Mouse (Mus musculus) frontal cortex, postnatal 14 days (tissue): Measurements from ENCODE around the gene Rcan1.
"Not testable (repeated sequence)": the region's sequence is repeated elsewhere in the genome, so short reads cannot be mapped to it uniquely, and the experiment has no call there.

Experiments used
- DNase-seq, 2 experiments: peaks; one replicate each; pipeline ENCODE4 v3.0.0; 2022; ENCODE audit warnings: low spot score in 2 of 2

Gene Rcan1

GRCm38 (mm10) chr16:92470706-92471105 is at the start of gene Rcan1:
TSS of gene Rcan1 (minus strand) at chr16:92470867.
- DNase-seq, result no peak

- DNase-seq, result no peak
Observed at GRCm38 (mm10) chr16:92519820-92520492, 49.3 kb upstream of the Rcan1 start.

- DNase-seq, result no peak
Observed at GRCm38 (mm10) chr16:92518718-92519117, 48.1 kb upstream of the Rcan1 start.

- DNase-seq, result no peak
Observed at GRCm38 (mm10) chr16:92516139-92516538, 45.5 kb upstream of the Rcan1 start.

- not testable (repeated sequence) for DNase-seq
Observed at GRCm38 (mm10) chr16:92514896-92515295, 44.2 kb upstream of the Rcan1 start.

- no peak for DNase-seq
Observed at GRCm38 (mm10) chr16:92511773-92512391, 41.2 kb upstream of the Rcan1 start.

- no peak for DNase-seq
Observed at GRCm38 (mm10) chr16:92510835-92511772, 40.4 kb upstream of the Rcan1 start.

GRCm38 (mm10) chr16:92507573-92507972 is 36.9 kb upstream of the Rcan1 start:
- no peak for DNase-seq

GRCm38 (mm10) chr16:92503105-92503504 is 32.4 kb upstream of the Rcan1 start:
- DNase-seq, result no peak

- no peak for DNase-seq
Observed at GRCm38 (mm10) chr16:92500534-92500933, 29.9 kb upstream of the Rcan1 start.

GRCm38 (mm10) chr16:92499324-92499723 is 28.7 kb upstream of the Rcan1 start:
- no peak for DNase-seq

- DNase-seq, result no peak
Observed at GRCm38 (mm10) chr16:92498589-92498981, 27.9 kb upstream of the Rcan1 start.

- no peak for DNase-seq
Observed at GRCm38 (mm10) chr16:92497851-92498588, 27.4 kb upstream of the Rcan1 start.

GRCm38 (mm10) chr16:92489356-92489755 is 18.7 kb upstream of the Rcan1 start:
- no peak for DNase-seq

- no peak for DNase-seq
Observed at GRCm38 (mm10) chr16:92488456-92488855, 17.8 kb upstream of the Rcan1 start.

GRCm38 (mm10) chr16:92487489-92487888 is 16.8 kb upstream of the Rcan1 start:
- DNase-seq, result no peak

GRCm38 (mm10) chr16:92487086-92487485 is 16.4 kb upstream of the Rcan1 start:
- DNase-seq, result no peak

GRCm38 (mm10) chr16:92485436-92485835 is 14.8 kb upstream of the Rcan1 start, which contains the start of gene Clic6:
TSS of gene Clic6 (plus strand) at chr16:92485736.
- no peak for DNase-seq

- peak in 1 of 2 experiments; percentile 65 for DNase-seq
Observed at GRCm38 (mm10) chr16:92478561-92479150, 8.0 kb upstream of the Rcan1 start.

GRCm38 (mm10) chr16:92475093-92475860 is 4.6 kb upstream of the Rcan1 start:
- DNase-seq, result no peak
